Mouse (Mus musculus): ENCODE data around the gene Fam240b. TPM values are rescaled to one million over a fixed set of nuclear protein-coding genes. Genes with fewer than 3 reads are reported as not detected.
"Not testable (repeated sequence)": the region's sequence is repeated elsewhere in the genome, so short reads cannot be mapped to it uniquely, and the experiment has no call there.

Fam240b gene
- polyA plus RNA-seq, 1 experiment from 2014 or later: not detected

DNA sequence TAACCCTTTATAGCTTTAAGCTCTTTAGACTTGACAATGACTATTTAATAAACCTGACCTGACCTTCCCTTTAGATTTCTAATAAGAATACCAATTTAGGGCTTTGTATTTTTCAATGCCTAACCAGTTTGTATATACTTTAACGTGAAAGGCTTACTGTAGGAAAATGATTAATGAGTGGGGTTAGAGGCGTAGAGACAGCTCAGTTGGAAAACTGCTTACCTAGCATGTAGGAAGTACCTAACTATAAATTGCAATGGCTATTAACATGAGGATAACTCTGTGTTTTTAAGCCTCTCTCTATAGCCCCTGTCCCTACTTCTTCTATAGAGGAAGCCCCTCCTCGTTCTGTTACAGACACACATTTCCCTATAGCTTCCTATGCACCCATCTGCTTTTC lies 17.6 kb downstream of the Fam240b start:
- Histone ChIP-seq H3K9me3 (ENCODE audit: control insufficient read depth, low read length) (no peaks in the 10 kb centered on the region), H3K4me3 (replicated peaks; ENCODE audit: low read depth, low read length) (no peak overlapping the region), H3K27ac (replicated peaks; ENCODE audit: low read depth, low read length) (no peak overlapping the region), H3K27me3 (ENCODE audit: control insufficient read depth, insufficient read depth, low read length) (no peaks in the 10 kb centered on the region), H3K36me3 (ENCODE audit: control insufficient read depth, insufficient read depth, low read length) (no peaks in the 10 kb centered on the region), H3K4me2 (ENCODE audit: low read length) (no peak overlapping the region), H3K9ac (replicated peaks; ENCODE audit: low read length) (no peak overlapping the region), H3K4me1 (ENCODE audit: control insufficient read depth, insufficient read depth, low read length) (no peaks in the 10 kb centered on the region)
- WGBS: 83% methylated on average over 3 of the region's 3 CpGs
- no peak for DNase-seq
- no peak for ATAC-seq (ENCODE audit: low FRiP score, low TSS enrichment)

DNA sequence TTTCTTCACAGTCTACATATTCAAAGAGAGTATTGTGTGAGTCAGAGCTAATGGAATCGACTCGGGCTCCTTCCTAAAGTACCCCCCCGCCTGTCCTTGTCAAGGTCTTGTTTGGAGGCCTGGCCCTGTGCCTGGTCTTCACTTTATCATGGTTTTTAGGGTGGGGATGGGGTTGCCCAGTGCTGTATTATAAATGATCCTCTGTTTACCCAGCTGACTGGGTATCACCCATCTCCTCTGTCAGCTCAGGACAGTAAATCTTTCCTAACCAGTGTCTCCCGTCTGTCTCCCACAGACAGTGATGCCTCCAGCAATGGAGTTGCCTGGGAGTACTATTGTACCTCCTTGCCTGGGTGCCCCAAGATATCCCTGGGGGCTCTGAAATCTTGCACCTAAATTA lies 19.6 kb downstream of the Fam240b start:
- Histone ChIP-seq H3K36me3 (ENCODE audit: control insufficient read depth, insufficient read depth, low read length) (no peaks in the 10 kb centered on the region), H3K4me2 (ENCODE audit: low read length) (no peak overlapping the region), H3K27me3 (ENCODE audit: control insufficient read depth, insufficient read depth, low read length) (no peaks in the 10 kb centered on the region), H3K4me1 (ENCODE audit: control insufficient read depth, insufficient read depth, low read length) (no peaks in the 10 kb centered on the region), H3K9ac (replicated peaks; ENCODE audit: low read length) (no peak overlapping the region), H3K27ac (replicated peaks; ENCODE audit: low read depth, low read length) (no peak overlapping the region), H3K4me3 (replicated peaks; ENCODE audit: low read depth, low read length) (no peak overlapping the region), H3K9me3 (ENCODE audit: control insufficient read depth, low read length) (no peaks in the 10 kb centered on the region)
- ATAC-seq (ENCODE audit: low FRiP score, low TSS enrichment) (no peak), DNase-seq (no peak)
- 80% methylated on average over 4 of the region's 4 CpGs for WGBS

DNA sequence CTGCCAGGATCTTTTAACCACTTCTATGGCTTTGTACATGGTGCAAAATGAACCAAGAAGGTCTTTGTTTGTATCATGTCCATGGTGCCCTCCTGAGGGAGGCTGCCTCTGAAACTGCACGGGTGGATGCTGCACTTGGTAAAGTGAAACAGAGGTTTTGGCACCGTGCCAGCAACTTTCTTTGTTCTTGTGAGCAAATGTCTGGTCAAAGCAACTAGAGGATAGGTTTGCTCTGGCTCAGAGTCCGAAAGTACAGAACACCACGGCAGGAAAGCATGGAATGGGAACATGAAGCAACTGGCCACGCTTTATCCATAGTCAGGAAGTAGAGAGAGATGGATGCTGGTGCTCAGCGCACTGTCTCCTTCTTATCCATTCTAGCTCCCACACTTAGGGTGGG lies 29.7 kb downstream of the Fam240b start:
- Histone ChIP-seq H3K4me1 (ENCODE audit: control insufficient read depth, insufficient read depth, low read length) (no peaks in the 10 kb centered on the region), H3K27ac (replicated peaks; ENCODE audit: low read depth, low read length) (no peak overlapping the region), H3K4me3 (replicated peaks; ENCODE audit: low read depth, low read length) (no peak overlapping the region), H3K9me3 (ENCODE audit: control insufficient read depth, low read length) (no peaks in the 10 kb centered on the region), H3K4me2 (ENCODE audit: low read length) (no peak overlapping the region), H3K27me3 (ENCODE audit: control insufficient read depth, insufficient read depth, low read length) (no peaks in the 10 kb centered on the region), H3K9ac (replicated peaks; ENCODE audit: low read length) (no peak overlapping the region), H3K36me3 (ENCODE audit: control insufficient read depth, insufficient read depth, low read length) (no peaks in the 10 kb centered on the region)
- no peak for ATAC-seq (ENCODE audit: low FRiP score, low TSS enrichment)
- 66% methylated on average over 6 of the region's 6 CpGs for WGBS
- DNase-seq: peak; percentile 49

DNA sequence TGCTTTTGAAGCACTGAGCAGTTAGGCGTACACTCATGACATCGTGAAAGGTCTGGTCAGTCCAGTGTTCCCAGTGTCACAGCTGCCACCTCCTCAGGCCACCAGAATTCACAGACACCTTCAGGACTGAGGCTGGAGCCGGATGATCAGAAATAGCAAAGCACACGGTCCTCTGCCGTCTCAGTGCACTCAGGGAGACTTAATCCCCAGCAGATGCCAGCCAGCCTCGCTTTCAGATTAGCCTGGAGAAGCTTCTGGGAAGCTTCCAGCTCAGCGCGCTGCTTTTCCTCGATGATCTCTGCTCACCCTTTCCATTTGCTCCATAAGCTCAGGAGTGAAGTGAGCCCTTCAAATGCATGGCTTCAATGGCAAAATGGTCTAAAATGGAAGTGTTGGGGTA lies 32.4 kb downstream of the Fam240b start:
- no peaks in the 10 kb centered on the region for H3K27me3 ChIP-seq (ENCODE audit: control insufficient read depth, insufficient read depth, low read length)
- WGBS: 69% methylated on average over 9 of the region's 9 CpGs
- DNase-seq: peak; percentile 17

DNA sequence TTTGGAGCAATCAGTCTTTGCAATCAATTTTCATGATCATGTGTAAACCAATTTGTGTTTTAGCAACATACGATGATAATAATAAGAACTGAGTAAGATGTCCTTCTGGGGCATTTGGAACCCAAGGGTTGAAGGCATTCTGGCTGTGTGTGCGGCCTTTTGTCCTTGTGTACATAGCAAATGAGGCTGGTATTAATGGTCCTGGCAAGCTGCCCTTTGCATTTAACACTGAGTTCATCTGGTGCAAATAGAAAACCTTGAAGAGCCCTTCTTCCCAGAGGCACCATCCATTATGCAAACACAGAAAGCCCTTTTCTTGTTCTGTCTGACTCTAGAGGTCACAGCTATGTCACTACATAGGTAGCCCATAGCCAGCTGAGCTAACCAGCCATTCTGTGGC lies 35.0 kb downstream of the Fam240b start:
- Histone ChIP-seq H3K9ac (replicated peaks; ENCODE audit: low read length) (no peak overlapping the region), H3K4me3 (replicated peaks; ENCODE audit: low read depth, low read length) (no peak overlapping the region), H3K9me3 (ENCODE audit: control insufficient read depth, low read length) (peaks cover 7% of the 10 kb centered on the region; the same call in 1 of the 2 replicates), H3K27me3 (ENCODE audit: control insufficient read depth, insufficient read depth, low read length) (no peaks in the 10 kb centered on the region), H3K4me2 (ENCODE audit: low read length) (no peak overlapping the region), H3K4me1 (ENCODE audit: control insufficient read depth, insufficient read depth, low read length) (no peaks in the 10 kb centered on the region), H3K27ac (replicated peaks; ENCODE audit: low read depth, low read length) (no peak overlapping the region), H3K36me3 (ENCODE audit: control insufficient read depth, insufficient read depth, low read length) (no peaks in the 10 kb centered on the region)
- DNase-seq (no peak), ATAC-seq (ENCODE audit: low FRiP score, low TSS enrichment) (no peak)
- 85% methylated on average over 2 of the region's 2 CpGs for WGBS

More for the DNA sequence above, 32.4 kb downstream of the Fam240b start:
- H3K4me1 ChIP-seq (ENCODE audit: control insufficient read depth, insufficient read depth, low read length): no peaks in the 10 kb centered on the region
- H3K9me3 ChIP-seq (ENCODE audit: control insufficient read depth, low read length): peaks cover 7% of the 10 kb centered on the region; the same call in 1 of the 2 replicates
- H3K4me3 ChIP-seq (replicated peaks; ENCODE audit: low read depth, low read length): no peak overlapping the region
- H3K27ac ChIP-seq (replicated peaks; ENCODE audit: low read depth, low read length): no peak overlapping the region
- no peak overlapping the region for H3K9ac ChIP-seq (replicated peaks; ENCODE audit: low read length)
- ATAC-seq (ENCODE audit: low FRiP score, low TSS enrichment): no peak
- H3K4me2 ChIP-seq (ENCODE audit: low read length): no peak overlapping the region
- H3K36me3 ChIP-seq (ENCODE audit: control insufficient read depth, insufficient read depth, low read length): no peaks in the 10 kb centered on the region

DNA sequence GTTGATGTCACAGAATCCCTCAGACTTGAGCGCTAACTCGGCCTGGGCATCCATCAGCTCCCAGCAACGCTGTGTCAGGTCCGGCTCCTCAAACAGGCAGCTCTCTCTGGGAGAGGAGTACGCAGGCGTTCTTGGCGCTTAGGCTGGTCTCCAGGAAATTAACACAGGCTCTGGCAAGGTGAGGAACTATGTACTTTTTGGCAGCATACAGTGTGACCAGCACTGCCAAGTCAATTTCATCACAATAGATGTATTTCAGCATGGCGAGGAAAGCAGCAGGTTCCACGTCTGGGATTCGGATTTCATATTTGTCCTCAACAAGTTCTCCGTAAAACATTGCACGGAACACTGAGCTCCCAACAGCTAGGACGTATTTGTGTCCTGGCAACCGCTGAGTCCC lies 39.4 kb downstream of the Fam240b start:
- Histone ChIP-seq H3K4me3 (replicated peaks; ENCODE audit: low read depth, low read length) (no peak overlapping the region), H3K4me2 (ENCODE audit: low read length) (no peak overlapping the region), H3K4me1 (ENCODE audit: control insufficient read depth, insufficient read depth, low read length) (no peaks in the 10 kb centered on the region), H3K36me3 (ENCODE audit: control insufficient read depth, insufficient read depth, low read length) (no peaks in the 10 kb centered on the region), H3K9me3 (ENCODE audit: control insufficient read depth, low read length) (peaks cover 7% of the 10 kb centered on the region; the same call in 1 of the 2 replicates), H3K27me3 (ENCODE audit: control insufficient read depth, insufficient read depth, low read length) (no peaks in the 10 kb centered on the region), H3K9ac (replicated peaks; ENCODE audit: low read length) (no peak overlapping the region), H3K27ac (replicated peaks; ENCODE audit: low read depth, low read length) (no peak overlapping the region)
- ATAC-seq (ENCODE audit: low FRiP score, low TSS enrichment): no peak
- WGBS: 93% methylated on average over 14 of the region's 14 CpGs
- DNase-seq: no peak

DNA sequence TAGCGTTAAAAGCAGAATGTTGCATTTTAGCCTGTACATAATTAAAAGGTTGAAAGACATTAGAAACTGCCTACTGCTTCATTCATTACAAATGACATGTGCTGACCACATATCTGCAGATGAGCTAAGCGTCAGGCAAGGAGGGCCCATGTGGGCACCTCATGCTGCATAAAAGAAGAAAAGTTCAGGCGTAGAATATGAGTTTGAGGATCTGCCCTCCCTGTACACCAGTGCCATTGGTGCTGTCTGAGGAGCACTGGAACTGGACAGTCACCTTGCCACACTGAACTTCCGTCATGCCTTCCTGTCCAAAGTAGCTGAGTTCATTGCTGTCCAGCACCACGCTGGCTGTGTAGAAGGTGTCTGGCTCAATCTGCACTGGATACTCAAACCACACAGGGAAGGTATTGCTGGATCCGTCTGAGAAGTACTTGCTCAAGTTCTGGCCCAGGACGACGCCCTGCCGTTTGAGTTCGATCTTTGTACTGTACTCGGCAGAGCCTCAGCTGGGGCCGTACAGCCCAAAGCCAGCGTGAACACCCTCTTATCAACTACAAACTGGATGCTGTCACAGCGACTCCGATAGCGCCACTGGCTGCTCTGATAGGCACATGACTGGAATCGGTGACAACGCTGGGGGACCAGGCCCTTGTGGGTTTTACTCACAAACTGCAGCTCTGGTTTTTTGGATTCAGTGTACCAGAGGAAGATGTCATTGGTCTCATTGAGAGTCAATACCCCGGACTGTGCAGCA lies 40.2 kb downstream of the Fam240b start:
- DNase-seq; ATAC-seq (ENCODE audit: low FRiP score, low TSS enrichment); H3K27me3 ChIP-seq (ENCODE audit: control insufficient read depth, insufficient read depth, low read length); H3K9me3 ChIP-seq (ENCODE audit: control insufficient read depth, low read length); H3K36me3 ChIP-seq (ENCODE audit: control insufficient read depth, insufficient read depth, low read length); H3K4me2 ChIP-seq (ENCODE audit: low read length); H3K27ac ChIP-seq (replicated peaks; ENCODE audit: low read depth, low read length); H3K4me1 ChIP-seq (ENCODE audit: control insufficient read depth, insufficient read depth, low read length); H3K4me3 ChIP-seq (replicated peaks; ENCODE audit: low read depth, low read length); H3K9ac ChIP-seq (replicated peaks; ENCODE audit: low read length): not testable (repeated sequence)
- 93% methylated on average over 19 of the region's 19 CpGs for WGBS

DNA sequence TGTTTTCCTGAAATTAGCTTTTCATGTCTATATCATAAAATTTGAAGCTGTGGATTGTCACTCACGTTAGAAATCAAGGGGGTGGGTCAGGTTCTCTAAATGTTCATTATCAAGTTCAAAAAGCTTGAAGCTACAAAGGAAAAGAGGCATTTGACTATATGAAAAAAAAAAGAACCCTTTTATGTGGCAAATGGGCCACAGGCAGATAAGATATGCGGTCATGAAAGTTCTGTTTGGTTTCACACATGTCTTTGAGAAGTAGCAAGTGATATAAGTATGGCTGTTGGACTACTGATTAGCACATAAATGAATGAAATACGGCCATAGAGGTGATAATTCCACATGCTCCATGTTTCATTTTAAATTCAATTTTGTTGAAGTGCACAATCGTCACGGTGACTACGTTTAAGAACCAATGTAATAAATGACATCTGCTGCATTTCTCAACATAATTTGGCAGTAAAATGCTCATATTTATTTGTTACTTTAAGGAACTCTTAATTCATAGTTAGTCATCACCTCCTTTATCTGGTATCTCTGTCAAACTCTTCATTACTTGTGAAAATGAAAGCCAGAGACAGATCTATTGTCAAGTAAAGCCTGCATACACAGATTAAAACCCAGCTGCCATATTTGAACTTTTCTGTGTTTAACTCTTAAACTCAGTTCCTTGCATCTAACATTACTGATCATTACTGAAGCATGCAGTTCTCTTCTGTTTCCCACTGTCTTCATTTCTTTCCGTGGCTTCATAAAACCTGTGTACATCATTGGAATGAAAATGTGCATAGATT lies 47.4 kb downstream of the Fam240b start:
- WGBS: 77% methylated on average over 7 of the region's 7 CpGs
- H3K4me3 ChIP-seq (replicated peaks; ENCODE audit: low read depth, low read length): no peak overlapping the region
- H3K27ac ChIP-seq (replicated peaks; ENCODE audit: low read depth, low read length): no peak overlapping the region
- no peak overlapping the region for H3K4me2 ChIP-seq (ENCODE audit: low read length)
- H3K9me3 ChIP-seq (ENCODE audit: control insufficient read depth, low read length): no peaks in the 10 kb centered on the region
- DNase-seq (no peak), ATAC-seq (ENCODE audit: low FRiP score, low TSS enrichment) (no peak)
- no peaks in the 10 kb centered on the region for H3K36me3 ChIP-seq (ENCODE audit: control insufficient read depth, insufficient read depth, low read length)
- H3K27me3 ChIP-seq (ENCODE audit: control insufficient read depth, insufficient read depth, low read length): no peaks in the 10 kb centered on the region
- no peak overlapping the region for H3K9ac ChIP-seq (replicated peaks; ENCODE audit: low read length)
- H3K4me1 ChIP-seq (ENCODE audit: control insufficient read depth, insufficient read depth, low read length): no peaks in the 10 kb centered on the region

DNA sequence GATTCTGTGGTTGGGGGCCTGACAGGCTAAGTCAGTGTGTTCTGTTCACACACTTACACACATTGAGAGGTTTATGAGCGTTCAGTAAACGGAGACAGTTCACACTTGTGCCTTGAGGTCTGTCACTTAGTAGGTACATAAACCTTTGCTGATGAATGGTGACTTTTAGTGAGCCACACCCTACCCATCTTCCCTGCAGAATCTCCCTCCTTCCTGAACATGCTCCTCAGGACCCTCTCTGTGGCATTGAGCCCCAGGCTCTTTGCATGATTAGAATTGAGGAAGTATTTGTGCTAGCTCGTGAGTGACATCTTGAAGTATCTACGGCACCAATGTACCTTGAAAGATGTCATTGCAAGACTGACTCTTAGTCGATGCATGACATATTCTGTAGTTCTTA lies 48.9 kb downstream of the Fam240b start:
- no peaks in the 10 kb centered on the region for H3K27me3 ChIP-seq (ENCODE audit: control insufficient read depth, insufficient read depth, low read length)
- H3K9ac ChIP-seq (replicated peaks; ENCODE audit: low read length): no peak overlapping the region
- no peak overlapping the region for H3K4me2 ChIP-seq (ENCODE audit: low read length)
- no peak overlapping the region for H3K4me3 ChIP-seq (replicated peaks; ENCODE audit: low read depth, low read length)
- no peaks in the 10 kb centered on the region for H3K36me3 ChIP-seq (ENCODE audit: control insufficient read depth, insufficient read depth, low read length)
- no peak for ATAC-seq (ENCODE audit: low FRiP score, low TSS enrichment)
- no peaks in the 10 kb centered on the region for H3K4me1 ChIP-seq (ENCODE audit: control insufficient read depth, insufficient read depth, low read length)
- no peak overlapping the region for H3K27ac ChIP-seq (replicated peaks; ENCODE audit: low read depth, low read length)
- DNase-seq: no peak
- WGBS: 91% methylated on average over 5 of the region's 5 CpGs
- H3K9me3 ChIP-seq (ENCODE audit: control insufficient read depth, low read length): no peaks in the 10 kb centered on the region

Data from midbrain, embryonic 14.5 days (tissue).